Mouse (Mus musculus) bone marrow, adult 2 months (tissue): ENCODE results near the gene Tln2. TPM values are rescaled to one million over a fixed set of nuclear protein-coding genes. Genes with fewer than 3 reads are reported as not detected.
"Not testable (repeated sequence)": the region's sequence is repeated elsewhere in the genome, so short reads cannot be mapped to it uniquely, and the experiment has no call there.

Source experiments
- H3K27ac ChIP-seq: fragments of 200-500 bp; 2 replicates; pipeline ENCODE4 v1.5.1; 2012; ENCODE audit warnings: low read depth, mild to moderate bottlenecking, control low read depth, inconsistent platforms, low read length; ENCODE audit not compliant: control insufficient read depth, poor library complexity, insufficient read depth
- H3K4me1 ChIP-seq: fragments of 200-500 bp; 2 replicates; pipeline ENCODE4 v1.6.1; 2011; ENCODE audit warnings: low read length; ENCODE audit not compliant: control insufficient read depth, insufficient read depth
- H3K4me3 ChIP-seq: fragments of 200-500 bp; replicated peaks from 2 replicates; pipeline ENCODE3; 2011; ENCODE audit warnings: mild to moderate bottlenecking, low read depth, low read length, control low read depth; ENCODE audit not compliant: control insufficient read depth
- CTCF ChIP-seq: fragments of 200-500 bp; IDR thresholded peaks from 2 replicates; pipeline ENCODE4 v1.5.1; 2011; ENCODE audit warnings: low read length, control low read depth; ENCODE audit not compliant: control insufficient read depth, insufficient read depth
- POLR2A ChIP-seq: fragments of 200-500 bp; IDR thresholded peaks from 2 replicates; pipeline ENCODE4 v1.6.1; 2011; ENCODE audit warnings: low read depth, mild to moderate bottlenecking, control low read depth, low read length, borderline replicate concordance; ENCODE audit not compliant: control insufficient read depth
- WGBS: fragments of 180-500 bp; shearing (Covaris S2); methylation state at CpG from one replicate; pipeline ENCODE4 v1.1.7; 2018; 5-methylcytosine and 5-hydroxymethylcytosine counted together
- polyA plus RNA-seq: library from polyadenylated mRNA; stranded (reverse); fragments of >200 nt; gene quantifications from 2 replicates; pipeline ENCODE4 v1.2.4, GENCODE M21; 2011; ENCODE audit warnings: low replicate concordance; ENCODE audit not compliant: missing spikeins, insufficient read depth, insufficient read length

Gene Tln2
- polyA plus RNA-seq, 1 experiment = 2.0 TPM

DNA sequence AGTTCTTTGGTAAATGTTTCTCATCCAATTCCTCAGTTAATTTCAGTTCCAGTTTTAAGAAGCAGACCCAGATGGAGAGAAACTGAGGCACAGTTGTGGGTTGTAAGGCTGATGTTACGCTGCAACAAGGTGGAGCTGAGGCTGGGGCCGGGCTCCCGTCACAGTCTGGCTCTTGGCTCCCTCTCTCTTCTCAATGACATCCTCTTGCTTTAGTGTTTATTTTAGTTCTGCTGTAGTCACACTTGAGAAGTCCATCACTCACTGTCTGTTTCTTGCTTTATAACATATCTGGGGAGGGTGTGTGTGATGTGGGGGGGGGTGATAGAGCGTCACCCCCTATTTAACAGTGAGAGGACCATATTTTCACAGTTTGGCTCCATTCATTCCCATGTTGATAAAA, 272.0 kb downstream of the Tln2 start:
- TF ChIP-seq POLR2A (no peak), CTCF (no peak)
- WGBS = 85% methylated on average over 4 of the region's 4 CpGs
- Histone ChIP-seq H3K4me1 (no peaks in the 10 kb centered on the region), H3K27ac (no peak overlapping the region), H3K4me3 (no peak overlapping the region)

DNA sequence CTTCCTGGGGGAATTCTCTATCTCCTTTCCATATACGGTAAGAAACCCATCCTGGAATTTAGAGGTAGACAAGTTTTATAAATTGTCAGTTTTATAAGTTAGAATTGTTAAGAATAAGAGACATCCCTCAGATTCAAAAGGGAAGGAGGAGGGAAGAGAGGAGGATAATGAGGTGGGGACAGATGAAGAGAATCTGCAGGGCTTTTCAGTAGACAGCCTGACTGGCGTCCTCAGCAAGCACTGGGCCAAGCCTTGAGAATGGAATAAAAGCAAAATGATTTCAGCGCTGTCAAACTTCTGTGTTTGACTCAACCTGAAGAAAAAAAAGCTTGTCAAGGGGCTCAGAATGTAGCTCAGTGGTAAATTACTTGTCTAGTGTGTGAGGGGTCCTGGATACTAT, 272.7 kb downstream of the Tln2 start:
- WGBS = 86% methylated on average over 3 of the region's 3 CpGs
- H3K27ac ChIP-seq = no peak overlapping the region
- no peak for TF ChIP-seq POLR2A
- TF ChIP-seq CTCF = no peak
- H3K4me1 ChIP-seq = no peaks in the 10 kb centered on the region
- no peak overlapping the region for H3K4me3 ChIP-seq

DNA sequence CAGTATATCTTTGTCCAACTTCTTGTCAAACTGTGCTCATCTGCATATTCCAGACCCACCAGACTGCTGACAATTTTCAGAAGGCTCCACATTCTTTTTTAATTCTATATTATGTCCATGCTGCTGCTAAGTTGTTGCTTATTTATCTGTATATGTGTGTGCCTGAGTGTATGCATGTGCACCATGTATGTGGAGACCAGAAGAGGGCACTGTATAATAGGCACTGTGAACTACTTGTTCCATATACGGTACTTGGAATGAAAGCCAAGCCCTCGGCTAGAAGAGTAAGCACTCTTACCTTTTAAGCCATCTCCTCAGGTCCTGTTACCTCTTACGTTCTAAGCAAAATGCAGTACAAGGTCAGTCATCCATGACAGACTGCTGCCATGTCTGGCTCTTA, 274.0 kb downstream of the Tln2 start:
- TF ChIP-seq CTCF = no peak
- TF ChIP-seq POLR2A = no peak
- H3K4me3 ChIP-seq = no peak overlapping the region
- H3K27ac ChIP-seq = no peak overlapping the region
- 74% methylated on average over 3 of the region's 3 CpGs for WGBS
- no peaks in the 10 kb centered on the region for H3K4me1 ChIP-seq

GRCm38 (mm10) chr9:67281812-67282211, 277.7 kb downstream of the Tln2 start:
- TF ChIP-seq CTCF (no peak), POLR2A (no peak)
- Histone ChIP-seq H3K27ac (no peak overlapping the region), H3K4me1 (no peaks in the 10 kb centered on the region), H3K4me3 (no peak overlapping the region)
- WGBS = 76% methylated on average over 6 of the region's 6 CpGs

GRCm38 (mm10) chr9:67280311-67280710, 279.2 kb downstream of the Tln2 start:
- H3K4me1 ChIP-seq, H3K4me3 ChIP-seq, H3K27ac ChIP-seq: not testable (repeated sequence)

DNA sequence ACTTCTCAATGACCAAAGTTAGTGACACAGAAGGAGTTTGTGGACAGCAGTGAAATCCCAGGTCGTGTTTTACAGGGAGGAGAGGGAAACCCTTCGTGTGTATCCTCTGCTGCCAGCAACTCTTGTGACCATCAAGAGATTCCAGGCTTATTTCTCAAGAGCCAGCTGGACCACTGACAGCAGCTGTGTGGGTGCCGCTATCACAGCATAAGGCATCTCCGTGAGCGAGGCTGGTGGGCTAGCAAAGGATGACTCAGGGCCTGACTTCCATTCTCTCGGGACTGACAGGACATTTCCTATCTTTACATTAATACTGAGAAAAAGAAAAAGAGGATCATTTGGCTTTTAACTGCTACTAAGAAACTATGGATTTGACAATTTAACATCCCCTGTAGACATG, 283.1 kb downstream of the Tln2 start:
- H3K4me1 ChIP-seq = no peaks in the 10 kb centered on the region
- H3K4me3 ChIP-seq = no peak overlapping the region
- TF ChIP-seq CTCF = no peak
- TF ChIP-seq POLR2A = no peak
- no peak overlapping the region for H3K27ac ChIP-seq
- WGBS = 82% methylated on average over 6 of the region's 6 CpGs

DNA sequence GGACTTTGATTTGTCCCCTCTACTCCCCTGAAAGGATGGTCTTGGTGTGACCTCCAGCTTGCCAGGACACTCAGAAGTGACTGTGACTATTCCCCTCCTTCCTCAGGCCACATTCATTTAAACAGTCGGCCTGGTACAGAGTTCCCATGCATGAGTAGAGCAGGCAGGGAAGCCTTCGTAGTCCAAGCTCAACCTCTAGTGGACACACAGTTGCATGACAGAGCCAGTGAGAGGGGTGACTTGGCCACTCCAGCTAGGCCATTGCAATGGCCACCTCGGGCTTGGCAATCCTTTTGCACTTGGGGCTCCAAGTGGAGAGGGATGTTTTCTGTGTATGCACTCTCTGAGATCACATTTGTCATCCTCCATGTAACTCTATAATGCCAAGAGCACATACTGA, 285.2 kb downstream of the Tln2 start:
- TF ChIP-seq POLR2A (no peak), CTCF (no peak)
- H3K27ac ChIP-seq = no peak overlapping the region
- no peak overlapping the region for H3K4me3 ChIP-seq
- H3K4me1 ChIP-seq = no peaks in the 10 kb centered on the region
- WGBS = 48% methylated on average over 3 of the region's 3 CpGs

DNA sequence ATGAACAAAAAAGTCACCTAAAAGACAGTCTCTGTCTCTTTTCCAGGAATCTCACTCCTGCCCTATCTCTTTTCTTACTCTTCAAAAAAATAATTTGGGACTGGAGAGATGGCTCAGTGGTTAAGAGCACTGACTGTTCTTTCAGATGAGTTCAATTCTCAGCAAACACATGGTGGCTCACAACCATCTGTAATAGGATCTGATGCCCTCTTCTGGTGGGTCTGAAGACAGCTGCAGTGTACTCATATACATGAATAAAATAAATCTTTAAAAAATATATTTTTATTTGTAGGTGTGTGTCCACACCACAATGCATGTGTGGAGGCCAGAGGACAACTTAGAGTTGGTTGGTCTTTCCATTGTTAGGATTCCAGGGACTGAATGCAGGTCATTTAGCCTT, 286.1 kb downstream of the Tln2 start:
- no peak overlapping the region for H3K27ac ChIP-seq
- H3K4me1 ChIP-seq = no peaks in the 10 kb centered on the region
- no peak overlapping the region for H3K4me3 ChIP-seq
- TF ChIP-seq CTCF (no peak), POLR2A (no peak)

GRCm38 (mm10) chr9:67270734-67271133, 288.8 kb downstream of the Tln2 start:
- WGBS = 82% methylated on average over 7 of the region's 7 CpGs
- H3K4me1 ChIP-seq = no peaks in the 10 kb centered on the region; the same call in none of the 2 replicates
- TF ChIP-seq CTCF (no peak), POLR2A (no peak)
- H3K27ac ChIP-seq = no peak overlapping the region
- no peak overlapping the region for H3K4me3 ChIP-seq
